Mouse (Mus musculus) stomach, embryonic 15.5 days (tissue): ENCODE data around the gene Adcy1. TPM values are rescaled to one million over a fixed set of nuclear protein-coding genes. Genes with fewer than 3 reads are reported as not detected.

Source experiments
- ATAC-seq: fragments of 200-750 bp; cut with Nextera tagmentation; 2 replicates; pipeline ENCODE4 v1.8.0; 2017; ENCODE audit warnings: low read depth, moderate number of reproducible peaks, moderate TSS enrichment; ENCODE audit not compliant: insufficient read depth, low FRiP score
- H3K27ac ChIP-seq: fragments of 300-500 bp; sonication (generic); 2 replicates; pipeline ENCODE4 v1.5.1; 2015; ENCODE audit warnings: mild to moderate bottlenecking, inconsistent platforms
- H3K27me3 ChIP-seq: fragments of 300-500 bp; sonication (generic); replicated peaks from 2 replicates; pipeline ENCODE4 v1.6.1; 2015; ENCODE audit warnings: inconsistent platforms
- H3K36me3 ChIP-seq: fragments of 300-500 bp; sonication (generic); 2 replicates; pipeline ENCODE4 v1.6.1; 2015; ENCODE audit warnings: inconsistent platforms
- H3K4me1 ChIP-seq: fragments of 300-500 bp; sonication (generic); 2 replicates; pipeline ENCODE4 v1.6.1; 2015; ENCODE audit warnings: inconsistent platforms
- H3K4me2 ChIP-seq: fragments of 300-500 bp; sonication (generic); 2 replicates; pipeline ENCODE4 v1.6.1; 2015; ENCODE audit warnings: mild to moderate bottlenecking, inconsistent platforms
- H3K4me3 ChIP-seq: fragments of 300-500 bp; sonication (generic); replicated peaks from 2 replicates; pipeline ENCODE4 v1.5.1; 2015; ENCODE audit warnings: inconsistent platforms
- H3K9ac ChIP-seq: fragments of 300-500 bp; sonication (generic); 2 replicates; pipeline ENCODE4 v1.6.1; 2015; ENCODE audit warnings: inconsistent platforms
- H3K9me3 ChIP-seq: fragments of 300-500 bp; sonication (generic); 2 replicates; pipeline ENCODE4 v1.6.1; 2016; ENCODE audit warnings: inconsistent platforms
- WGBS: fragments of 180-500 bp; shearing (Covaris S2); methylation state at CpG from one replicate; pipeline ENCODE4 v1.1.7; 2015; 5-methylcytosine and 5-hydroxymethylcytosine counted together
- polyA plus RNA-seq: library from polyadenylated mRNA; unstranded; fragments of >200 nt; fragmentation: Nextera tagmentation; extraction: Ambion mirVana; gene quantifications from 2 replicates; pipeline ENCODE4 v1.2.1, GENCODE M21; 2015

Gene Adcy1
- polyA plus RNA-seq, 1 experiment from 2014 or later, result 1.8 TPM

GRCm38 (mm10) chr11:7140449-7140848 is 77.2 kb downstream of the Adcy1 start:
- H3K4me2 ChIP-seq, result no peak overlapping the region
- H3K27ac ChIP-seq, result no peak overlapping the region
- H3K4me3 ChIP-seq, result no peak overlapping the region
- H3K9ac ChIP-seq, result no peak overlapping the region
- ATAC-seq, result no peak
- 91% methylated on average over 3 of the region's 3 CpGs for WGBS
- H3K9me3 ChIP-seq, result no peaks in the 10 kb centered on the region
- no peaks in the 10 kb centered on the region for H3K27me3 ChIP-seq
- 0 out of 2 replicates have a peak, but pooled peaks cover 6% of the 10 kb centered on the region for H3K4me1 ChIP-seq
- H3K36me3 ChIP-seq, result no peaks in the 10 kb centered on the region

- no peak overlapping the region for H3K4me2 ChIP-seq
- H3K27me3 ChIP-seq, result no peaks in the 10 kb centered on the region
- H3K4me1 ChIP-seq, result 0 out of 2 replicates have a peak, but pooled peaks cover 3% of the 10 kb centered on the region
- WGBS, result 34% methylated on average over 3 of the region's 3 CpGs
- peak overlapping the region; percentile 51; the same call in 1 of the 2 replicates for H3K27ac ChIP-seq
- ATAC-seq, result peak; percentile 80
- no peak overlapping the region for H3K4me3 ChIP-seq
- H3K9me3 ChIP-seq, result no peaks in the 10 kb centered on the region
- no peaks in the 10 kb centered on the region for H3K36me3 ChIP-seq
- no peak overlapping the region for H3K9ac ChIP-seq
These were observed 79.4 kb downstream of the Adcy1 start for GRCm38 (mm10) chr11:7142725-7143124.

GRCm38 (mm10) chr11:7144369-7144768 is 81.1 kb downstream of the Adcy1 start:
- no peaks in the 10 kb centered on the region for H3K36me3 ChIP-seq
- H3K9me3 ChIP-seq, result no peaks in the 10 kb centered on the region
- 0 out of 2 replicates have a peak, but pooled peaks cover 6% of the 10 kb centered on the region for H3K4me1 ChIP-seq
- no peak for ATAC-seq
- H3K4me2 ChIP-seq, result no peak overlapping the region
- H3K4me3 ChIP-seq, result no peak overlapping the region
- H3K27ac ChIP-seq, result no peak overlapping the region
- H3K9ac ChIP-seq, result no peak overlapping the region
- H3K27me3 ChIP-seq, result no peaks in the 10 kb centered on the region
- WGBS, result 88% methylated on average over 11 of the region's 11 CpGs

- ATAC-seq, result no peak
- Histone ChIP-seq H3K4me2 (no peak overlapping the region), H3K36me3 (no peaks in the 10 kb centered on the region), H3K4me3 (no peak overlapping the region), H3K9me3 (no peaks in the 10 kb centered on the region), H3K9ac (no peak overlapping the region), H3K27ac (no peak overlapping the region), H3K4me1 (0 out of 2 replicates have a peak, but pooled peaks cover 8% of the 10 kb centered on the region), H3K27me3 (no peaks in the 10 kb centered on the region)
- WGBS, result 59% methylated on average over 4 of the region's 4 CpGs
These were observed 81.9 kb downstream of the Adcy1 start for GRCm38 (mm10) chr11:7145221-7145620.

GRCm38 (mm10) chr11:7147536-7147935 is 84.2 kb downstream of the Adcy1 start:
- no peak overlapping the region for H3K4me3 ChIP-seq
- 89% methylated on average over 8 of the region's 8 CpGs for WGBS
- no peak overlapping the region for H3K4me2 ChIP-seq
- no peaks in the 10 kb centered on the region for H3K27me3 ChIP-seq
- no peak overlapping the region for H3K9ac ChIP-seq
- no peak for ATAC-seq
- H3K36me3 ChIP-seq, result no peaks in the 10 kb centered on the region
- H3K27ac ChIP-seq, result no peak overlapping the region
- H3K4me1 ChIP-seq, result 0 out of 2 replicates have a peak, but pooled peaks cover 7% of the 10 kb centered on the region
- no peaks in the 10 kb centered on the region for H3K9me3 ChIP-seq

- Histone ChIP-seq H3K9me3 (no peaks in the 10 kb centered on the region), H3K4me3 (no peak overlapping the region), H3K9ac (no peak overlapping the region), H3K4me1 (0 out of 2 replicates have a peak, but pooled peaks cover 5% of the 10 kb centered on the region), H3K27me3 (no peaks in the 10 kb centered on the region), H3K27ac (no peak overlapping the region), H3K36me3 (no peaks in the 10 kb centered on the region), H3K4me2 (no peak overlapping the region)
- 75% methylated on average over 7 of the region's 7 CpGs for WGBS
- no peak for ATAC-seq
These were observed 84.7 kb downstream of the Adcy1 start for GRCm38 (mm10) chr11:7147945-7148344.

GRCm38 (mm10) chr11:7149471-7149870 is 86.2 kb downstream of the Adcy1 start:
- 0 out of 2 replicates have a peak, but pooled peaks cover 5% of the 10 kb centered on the region for H3K4me1 ChIP-seq
- H3K9me3 ChIP-seq, result no peaks in the 10 kb centered on the region
- ATAC-seq, result no peak
- 61% methylated on average over 7 of the region's 7 CpGs for WGBS
- no peak overlapping the region for H3K4me2 ChIP-seq
- H3K9ac ChIP-seq, result no peak overlapping the region
- no peak overlapping the region for H3K27ac ChIP-seq
- H3K27me3 ChIP-seq, result no peaks in the 10 kb centered on the region
- H3K36me3 ChIP-seq, result no peaks in the 10 kb centered on the region
- H3K4me3 ChIP-seq, result no peak overlapping the region

- WGBS, result 87% methylated on average over 8 of the region's 8 CpGs
- 0 out of 2 replicates have a peak, but pooled peaks cover 5% of the 10 kb centered on the region for H3K4me1 ChIP-seq
- no peak for ATAC-seq
These were observed 87.2 kb downstream of the Adcy1 start for GRCm38 (mm10) chr11:7150511-7150910.

GRCm38 (mm10) chr11:7152371-7152770 is 89.1 kb downstream of the Adcy1 start:
- no peak overlapping the region for H3K9ac ChIP-seq
- ATAC-seq, result no peak
- no peaks in the 10 kb centered on the region for H3K9me3 ChIP-seq
- H3K4me2 ChIP-seq, result no peak overlapping the region
- H3K27ac ChIP-seq, result no peak overlapping the region
- H3K36me3 ChIP-seq, result no peaks in the 10 kb centered on the region
- no peak overlapping the region for H3K4me3 ChIP-seq
- 0 out of 2 replicates have a peak, but pooled peaks cover 5% of the 10 kb centered on the region for H3K4me1 ChIP-seq
- H3K27me3 ChIP-seq, result no peaks in the 10 kb centered on the region
- 91% methylated on average over 12 of the region's 12 CpGs for WGBS

More at GRCm38 (mm10) chr11:7150511-7150910, 87.2 kb downstream of the Adcy1 start:
- no peak overlapping the region for H3K4me2 ChIP-seq
- H3K36me3 ChIP-seq, result no peaks in the 10 kb centered on the region
- no peak overlapping the region for H3K9ac ChIP-seq
- H3K27me3 ChIP-seq, result no peaks in the 10 kb centered on the region
- H3K27ac ChIP-seq, result no peak overlapping the region
- H3K4me3 ChIP-seq, result no peak overlapping the region
- no peaks in the 10 kb centered on the region for H3K9me3 ChIP-seq

- ATAC-seq, result no peak
- Histone ChIP-seq H3K27me3 (no peaks in the 10 kb centered on the region), H3K9ac (no peak overlapping the region), H3K27ac (no peak overlapping the region), H3K9me3 (no peaks in the 10 kb centered on the region), H3K36me3 (no peaks in the 10 kb centered on the region), H3K4me3 (no peak overlapping the region), H3K4me2 (no peak overlapping the region), H3K4me1 (0 out of 2 replicates have a peak, but pooled peaks cover 8% of the 10 kb centered on the region)
- WGBS, result 64% methylated on average over 8 of the region's 8 CpGs
These were observed 89.8 kb downstream of the Adcy1 start for GRCm38 (mm10) chr11:7153081-7153480.

GRCm38 (mm10) chr11:7156427-7156826 is 93.1 kb downstream of the Adcy1 start:
- Histone ChIP-seq H3K4me3 (no peak overlapping the region), H3K36me3 (no peaks in the 10 kb centered on the region), H3K4me1 (peaks cover 10% of the 10 kb centered on the region), H3K27ac (no peak overlapping the region), H3K9me3 (no peaks in the 10 kb centered on the region), H3K4me2 (no peak overlapping the region), H3K27me3 (no peaks in the 10 kb centered on the region), H3K9ac (no peak overlapping the region)
- ATAC-seq, result no peak
- 53% methylated on average over 4 of the region's 4 CpGs for WGBS

- WGBS, result 81% methylated on average over 6 of the region's 6 CpGs
- Histone ChIP-seq H3K4me3 (no peak overlapping the region), H3K9me3 (no peaks in the 10 kb centered on the region), H3K9ac (no peak overlapping the region), H3K4me2 (no peak overlapping the region), H3K36me3 (no peaks in the 10 kb centered on the region), H3K27me3 (no peaks in the 10 kb centered on the region), H3K4me1 (peaks cover 10% of the 10 kb centered on the region), H3K27ac (no peak overlapping the region)
- no peak for ATAC-seq
These were observed 94.9 kb downstream of the Adcy1 start for GRCm38 (mm10) chr11:7158196-7158595.

- Histone ChIP-seq H3K4me3 (no peak overlapping the region), H3K9me3 (no peaks in the 10 kb centered on the region), H3K27ac (peak overlapping the region; percentile 73), H3K4me1 (peaks cover 10% of the 10 kb centered on the region), H3K4me2 (no peak overlapping the region), H3K9ac (no peak overlapping the region), H3K36me3 (no peaks in the 10 kb centered on the region), H3K27me3 (no peaks in the 10 kb centered on the region)
- WGBS, result 56% methylated on average over 6 of the region's 6 CpGs
- ATAC-seq, result peak; percentile 7; the same call in 1 of the 2 replicates
These were observed 96.9 kb downstream of the Adcy1 start for GRCm38 (mm10) chr11:7160146-7160545.
